Mouse (Mus musculus) heart, embryonic 11.5 days (tissue): ENCODE data around the gene R3hcc1l. TPM values are rescaled to one million over a fixed set of nuclear protein-coding genes. Genes with fewer than 3 reads are reported as not detected.

Experiments
- ATAC-seq: fragments of 200-750 bp; cut with Nextera tagmentation; replicated peaks from 2 replicates; pipeline ENCODE4 v1.8.0; 2017; ENCODE audit warnings: moderate library complexity; ENCODE audit not compliant: insufficient number of reproducible peaks, low FRiP score, low TSS enrichment
- H3K27ac ChIP-seq: fragments of 300-500 bp; sonication (generic); 2 replicates; pipeline ENCODE4 v1.5.1; 2014; ENCODE audit warnings: mild to moderate bottlenecking, low read depth, low read length
- H3K27me3 ChIP-seq: fragments of 300-500 bp; sonication (generic); 2 replicates; pipeline ENCODE4 v1.6.1; 2014; ENCODE audit warnings: mild to moderate bottlenecking, low read length, mixed read lengths; ENCODE audit not compliant: control insufficient read depth, insufficient read depth
- H3K36me3 ChIP-seq: fragments of 300-500 bp; sonication (generic); 2 replicates; pipeline ENCODE4 v1.6.1; 2014; ENCODE audit warnings: mild to moderate bottlenecking, low read length, moderate library complexity, mixed read lengths; ENCODE audit not compliant: control insufficient read depth, insufficient read depth
- H3K4me1 ChIP-seq: fragments of 300-500 bp; sonication (generic); 2 replicates; pipeline ENCODE4 v1.6.1; 2014; ENCODE audit warnings: low read length; ENCODE audit not compliant: control insufficient read depth, insufficient read depth
- H3K4me2 ChIP-seq: fragments of 300-500 bp; sonication (generic); 2 replicates; pipeline ENCODE4 v1.6.1; 2014; ENCODE audit warnings: mild to moderate bottlenecking, moderate library complexity
- H3K4me3 ChIP-seq: fragments of 300-500 bp; sonication (generic); 2 replicates; pipeline ENCODE4 v1.5.1; 2014; ENCODE audit warnings: low read depth, low read length
- H3K9ac ChIP-seq: fragments of 300-500 bp; sonication (generic); 2 replicates; pipeline ENCODE4 v1.6.1; 2014; ENCODE audit warnings: mild to moderate bottlenecking, low read depth, low read length, moderate library complexity
- H3K9me3 ChIP-seq: fragments of 300-500 bp; sonication (generic); replicated peaks from 2 replicates; pipeline ENCODE4 v1.6.1; 2016; ENCODE audit warnings: low read length; ENCODE audit not compliant: control insufficient read depth
- WGBS: fragments of 180-500 bp; shearing (Covaris S2); extraction: QIAGEN DNeasy Blood & Tissue Kit; methylation state at CpG from one replicate; pipeline ENCODE4 v1.1.7; 2014; ENCODE audit not compliant: insufficient replicate concordance; 5-methylcytosine and 5-hydroxymethylcytosine counted together
- polyA plus RNA-seq: library from polyadenylated mRNA; unstranded; fragments of >200 nt; fragmentation: Nextera tagmentation; extraction: Ambion mirVana; gene quantifications from 2 replicates; pipeline ENCODE4 v1.2.1, GENCODE M21; 2014

The R3hcc1l gene
- polyA plus RNA-seq, 1 experiment from 2014 or later: 13.1 TPM

- H3K27me3 ChIP-seq: no peaks in the 10 kb centered on the region
- no peaks in the 10 kb centered on the region for H3K9me3 ChIP-seq
- no peaks in the 10 kb centered on the region for H3K4me1 ChIP-seq
- H3K9ac ChIP-seq: no peak overlapping the region
- no peak overlapping the region for H3K27ac ChIP-seq
- 80% methylated on average over 3 of the region's 3 CpGs for WGBS
- no peak overlapping the region for H3K4me3 ChIP-seq
- no peak for ATAC-seq
- no peaks in the 10 kb centered on the region; the same call in 1 of the 2 replicates for H3K36me3 ChIP-seq
- no peak overlapping the region for H3K4me2 ChIP-seq
These were observed 45.2 kb downstream of the R3hcc1l start for GRCm38 (mm10) chr19:42563726-42564270.

GRCm38 (mm10) chr19:42566283-42567019 is 47.9 kb downstream of the R3hcc1l start:
- Histone ChIP-seq H3K9ac (no peak overlapping the region), H3K4me2 (no peak overlapping the region), H3K27ac (no peak overlapping the region), H3K9me3 (no peaks in the 10 kb centered on the region), H3K27me3 (no peaks in the 10 kb centered on the region), H3K4me1 (no peaks in the 10 kb centered on the region), H3K4me3 (no peak overlapping the region), H3K36me3 (no peaks in the 10 kb centered on the region; the same call in 1 of the 2 replicates)
- WGBS: 94% methylated on average over 4 of the region's 4 CpGs
- no peak for ATAC-seq

- H3K4me1 ChIP-seq: no peaks in the 10 kb centered on the region
- no peak overlapping the region for H3K4me3 ChIP-seq
- no peak overlapping the region for H3K27ac ChIP-seq
- H3K27me3 ChIP-seq: no peaks in the 10 kb centered on the region
- H3K9me3 ChIP-seq: no peaks in the 10 kb centered on the region
- no peaks in the 10 kb centered on the region; the same call in 1 of the 2 replicates for H3K36me3 ChIP-seq
- H3K9ac ChIP-seq: no peak overlapping the region
- no peak overlapping the region for H3K4me2 ChIP-seq
- ATAC-seq: no peak
These were observed 48.5 kb downstream of the R3hcc1l start for GRCm38 (mm10) chr19:42567020-42567419.

- Histone ChIP-seq H3K4me3 (no peak overlapping the region), H3K4me2 (no peak overlapping the region), H3K27me3 (no peaks in the 10 kb centered on the region), H3K36me3 (no peaks in the 10 kb centered on the region), H3K4me1 (no peaks in the 10 kb centered on the region), H3K27ac (no peak overlapping the region), H3K9ac (no peak overlapping the region), H3K9me3 (no peaks in the 10 kb centered on the region)
- 80% methylated on average over 2 of the region's 2 CpGs for WGBS
- ATAC-seq: no peak
These were observed 50.5 kb downstream of the R3hcc1l start for GRCm38 (mm10) chr19:42569076-42569475.

GRCm38 (mm10) chr19:42571291-42571690 is 52.7 kb downstream of the R3hcc1l start:
- Histone ChIP-seq H3K9ac (no peak overlapping the region), H3K36me3 (no peaks in the 10 kb centered on the region), H3K27ac (no peak overlapping the region), H3K4me2 (no peak overlapping the region), H3K4me3 (no peak overlapping the region), H3K27me3 (no peaks in the 10 kb centered on the region), H3K9me3 (no peaks in the 10 kb centered on the region), H3K4me1 (no peaks in the 10 kb centered on the region)
- ATAC-seq: no peak
- WGBS: 85% methylated on average over 4 of the region's 4 CpGs

DNA sequence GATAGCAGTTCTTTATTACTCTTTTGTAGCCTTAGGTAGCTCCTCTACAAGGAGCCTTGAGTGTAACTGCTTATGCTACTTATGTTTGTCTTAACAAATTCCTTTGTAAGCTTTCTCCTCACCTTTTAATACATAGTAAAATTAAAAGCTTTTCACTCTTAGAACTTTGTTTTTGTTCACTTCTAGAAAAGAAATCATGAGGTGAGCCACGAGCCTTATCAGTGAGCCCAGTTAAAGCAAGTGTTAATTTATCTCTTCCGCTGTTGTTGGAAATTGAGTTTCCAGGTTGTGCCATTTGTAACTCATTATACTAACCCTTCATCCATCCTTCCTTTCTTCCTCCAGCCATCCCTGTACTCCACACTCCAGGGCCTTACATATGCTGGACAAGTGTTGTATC is 56.8 kb downstream of the R3hcc1l start:
- Histone ChIP-seq H3K4me1 (no peaks in the 10 kb centered on the region), H3K27ac (no peak overlapping the region), H3K9me3 (no peaks in the 10 kb centered on the region), H3K4me3 (no peak overlapping the region), H3K36me3 (no peaks in the 10 kb centered on the region), H3K9ac (no peak overlapping the region), H3K27me3 (no peaks in the 10 kb centered on the region), H3K4me2 (no peak overlapping the region)
- 65% methylated on average over 2 of the region's 2 CpGs for WGBS
- no peak for ATAC-seq

- no peaks in the 10 kb centered on the region for H3K36me3 ChIP-seq
- no peak overlapping the region for H3K27ac ChIP-seq
- no peaks in the 10 kb centered on the region for H3K27me3 ChIP-seq
- H3K4me2 ChIP-seq: no peak overlapping the region
- no peak for ATAC-seq
- H3K9ac ChIP-seq: no peak overlapping the region
- H3K4me1 ChIP-seq: peaks cover 3% of the 10 kb centered on the region; the same call in 1 of the 2 replicates
- no peak overlapping the region for H3K4me3 ChIP-seq
- 100% methylated on average over 1 of the region's 1 CpGs for WGBS
- no peaks in the 10 kb centered on the region for H3K9me3 ChIP-seq
These were observed 58.3 kb downstream of the R3hcc1l start for GRCm38 (mm10) chr19:42576856-42577255.

DNA sequence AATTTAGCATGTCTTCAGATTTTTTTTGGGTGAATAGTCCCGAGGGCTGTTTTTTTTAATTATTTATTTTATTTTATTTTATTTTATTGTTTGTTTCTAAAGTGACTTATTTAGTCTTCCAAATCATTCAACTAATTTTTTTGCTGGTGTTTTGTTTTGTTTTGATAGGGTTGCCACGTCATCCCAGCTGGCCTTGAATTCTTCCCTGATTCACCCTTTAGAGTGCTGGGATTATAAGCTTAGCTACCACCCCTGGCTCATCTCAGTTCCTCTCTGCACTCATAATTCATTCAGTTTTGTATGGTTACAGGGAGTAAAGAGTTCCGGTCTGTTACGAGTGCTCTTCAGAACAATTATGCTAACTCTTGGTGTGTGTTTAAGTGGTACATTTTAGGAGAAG is 60.1 kb downstream of the R3hcc1l start:
- 85% methylated on average over 4 of the region's 4 CpGs for WGBS
- peaks cover 3% of the 10 kb centered on the region; the same call in 1 of the 2 replicates for H3K4me1 ChIP-seq

DNA sequence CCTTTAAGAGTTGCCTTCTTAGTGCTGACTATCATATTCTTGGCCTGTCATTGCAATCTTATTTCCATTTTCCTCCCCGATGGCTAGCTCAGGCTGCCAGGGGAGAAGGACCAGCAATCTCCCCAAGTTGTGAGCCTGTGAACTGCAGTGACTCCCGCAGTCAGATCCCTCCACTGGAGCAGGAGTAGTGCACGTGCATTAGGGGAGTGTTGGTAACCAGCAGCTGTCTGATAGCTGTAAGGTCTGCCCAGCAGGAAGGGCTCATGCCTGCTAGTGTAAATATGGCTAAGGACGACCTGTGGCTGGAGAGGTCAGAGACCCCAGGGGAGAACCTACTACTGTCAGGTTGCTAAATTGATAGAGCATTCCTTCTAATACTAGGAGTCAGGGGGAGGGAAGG is 62.1 kb downstream of the R3hcc1l start:
- Histone ChIP-seq H3K4me2 (no peak overlapping the region), H3K9ac (no peak overlapping the region), H3K4me1 (peaks cover 3% of the 10 kb centered on the region; the same call in 1 of the 2 replicates), H3K4me3 (no peak overlapping the region), H3K9me3 (no peaks in the 10 kb centered on the region), H3K27me3 (no peaks in the 10 kb centered on the region), H3K36me3 (no peaks in the 10 kb centered on the region), H3K27ac (no peak overlapping the region)
- 22% methylated on average over 4 of the region's 4 CpGs for WGBS
- no peak for ATAC-seq

More for the DNA sequence above, 60.1 kb downstream of the R3hcc1l start:
- Histone ChIP-seq H3K27me3 (no peaks in the 10 kb centered on the region), H3K9me3 (no peaks in the 10 kb centered on the region), H3K36me3 (no peaks in the 10 kb centered on the region), H3K9ac (no peak overlapping the region), H3K27ac (no peak overlapping the region), H3K4me3 (no peak overlapping the region), H3K4me2 (no peak overlapping the region)
- ATAC-seq: no peak
